Mouse (Mus musculus) heart, embryonic 15.5 days (tissue): ENCODE measurements around the gene Slc22a23. TPM values are rescaled to one million over a fixed set of nuclear protein-coding genes. Genes with fewer than 3 reads are reported as not detected.

ENCODE experiments used
- ATAC-seq: fragments of 200-750 bp; cut with Nextera tagmentation; replicated peaks from 2 replicates; pipeline ENCODE4 v1.8.0; 2017; ENCODE audit warnings: low read depth, moderate TSS enrichment; ENCODE audit not compliant: insufficient number of reproducible peaks, insufficient read depth, low FRiP score
- H3K27ac ChIP-seq: fragments of 300-500 bp; sonication (generic); 2 replicates; pipeline ENCODE4 v1.5.1; 2015; ENCODE audit warnings: mild to moderate bottlenecking, inconsistent platforms
- H3K27me3 ChIP-seq: fragments of 300-500 bp; sonication (generic); 2 replicates; pipeline ENCODE4 v1.6.1; 2015; ENCODE audit warnings: inconsistent platforms
- H3K36me3 ChIP-seq: fragments of 300-500 bp; sonication (generic); 2 replicates; pipeline ENCODE4 v1.6.1; 2015; ENCODE audit warnings: mild to moderate bottlenecking, inconsistent platforms
- H3K4me1 ChIP-seq: fragments of 300-500 bp; sonication (generic); replicated peaks from 2 replicates; pipeline ENCODE4 v1.6.1; 2015; ENCODE audit warnings: inconsistent platforms
- H3K4me2 ChIP-seq: fragments of 300-500 bp; sonication (generic); 2 replicates; pipeline ENCODE4 v1.6.1; 2015; ENCODE audit warnings: inconsistent platforms, mild to moderate bottlenecking, moderate library complexity
- H3K4me3 ChIP-seq: fragments of 300-500 bp; sonication (generic); 2 replicates; pipeline ENCODE4 v1.5.1; 2015; ENCODE audit warnings: mild to moderate bottlenecking, inconsistent platforms
- H3K9ac ChIP-seq: fragments of 300-500 bp; sonication (generic); 2 replicates; pipeline ENCODE4 v1.6.1; 2015; ENCODE audit warnings: mild to moderate bottlenecking, inconsistent platforms
- H3K9me3 ChIP-seq: fragments of 300-500 bp; sonication (generic); replicated peaks from 2 replicates; pipeline ENCODE4 v1.6.1; 2016; ENCODE audit warnings: inconsistent platforms
- WGBS: fragments of 180-500 bp; shearing (Covaris S2); methylation state at CpG from one replicate; pipeline ENCODE4 v1.1.7; 2015; ENCODE audit warnings: mixed read lengths; 5-methylcytosine and 5-hydroxymethylcytosine counted together
- polyA plus RNA-seq: library from polyadenylated mRNA; unstranded; fragments of >200 nt; fragmentation: Nextera tagmentation; extraction: Ambion mirVana; gene quantifications from 2 replicates; pipeline ENCODE4 v1.2.1, GENCODE M21; 2015

Gene Slc22a23
- polyA plus RNA-seq, 1 experiment from 2014 or later, result 2.5 TPM

DNA sequence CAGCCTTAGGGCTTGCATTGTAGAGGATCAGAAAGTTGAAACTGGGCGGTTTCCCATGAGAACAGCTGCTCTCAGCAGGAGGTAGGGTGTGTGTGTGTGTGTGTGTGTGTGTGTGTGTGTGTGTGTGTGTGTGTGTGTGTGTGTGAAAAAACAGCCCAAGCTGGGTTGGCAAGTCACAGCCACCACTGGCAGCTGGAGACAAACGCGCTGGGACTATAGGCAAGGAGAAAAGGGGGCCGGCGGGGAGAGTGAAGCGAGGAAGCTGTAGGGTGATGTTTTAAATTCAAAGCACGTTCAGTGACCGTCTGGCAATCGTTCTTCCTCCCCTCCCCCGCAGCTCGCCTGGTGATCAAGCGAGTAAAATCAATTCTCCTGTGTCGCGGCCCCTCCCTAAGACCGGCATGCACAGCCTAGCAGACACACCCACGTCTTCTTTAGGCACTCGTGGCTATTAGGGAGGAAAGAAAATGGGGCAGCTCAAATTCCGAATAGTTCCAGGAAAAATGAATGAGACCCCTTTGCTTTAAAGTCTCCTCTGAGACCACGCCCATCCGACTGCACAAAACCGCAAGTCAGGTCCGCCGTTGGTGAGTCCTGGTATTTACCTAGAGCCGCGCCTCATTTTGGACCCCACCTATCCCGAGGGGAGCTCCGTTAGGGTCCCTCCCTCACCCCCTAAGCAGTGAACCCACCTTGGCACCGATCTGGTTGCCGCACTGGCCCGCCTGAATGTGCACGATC lies 215.3 kb downstream of the Slc22a23 start:
- H3K4me1 ChIP-seq, result peaks cover 41% of the 10 kb centered on the region
- peak overlapping the region; percentile 72 for H3K4me3 ChIP-seq

More for the DNA sequence above, 215.3 kb downstream of the Slc22a23 start:
- H3K4me2 ChIP-seq, result peak overlapping the region; percentile 75
- ATAC-seq, result no peak
- peaks cover 4% of the 10 kb centered on the region; the same call in 1 of the 2 replicates for H3K36me3 ChIP-seq
- 1% methylated on average over 31 of the region's 31 CpGs for WGBS
- H3K27ac ChIP-seq, result peak overlapping the region; percentile 88
- H3K9me3 ChIP-seq, result no peaks in the 10 kb centered on the region
- H3K9ac ChIP-seq, result peak overlapping the region; percentile 66
- no peaks in the 10 kb centered on the region for H3K27me3 ChIP-seq

Other genes starting within 250 kb of the Slc22a23 start
- 36.0 and 42.3 TPM in 2 replicates for gene Tubb2b, start 214.7 kb downstream of the Slc22a23 start, polyA plus RNA-seq
- 65.3 and 76.5 TPM in 2 replicates for gene Psmg4, start 182.2 kb downstream of the Slc22a23 start, polyA plus RNA-seq